Mouse (Mus musculus): ENCODE data around the gene Rora. TPM values are rescaled to one million over a fixed set of nuclear protein-coding genes. Genes with fewer than 3 reads are reported as not detected.

Rora gene
- polyA plus RNA-seq, 1 experiment from 2014 or later: 12.3 TPM

- DNase-seq (ENCODE audit: low spot score) (no peak), ATAC-seq (ENCODE audit: low read depth) (peak; percentile 62)
- H3K9ac ChIP-seq (ENCODE audit: low read depth, low read length): peak overlapping the region; percentile 80
- H3K9me3 ChIP-seq (ENCODE audit: control insufficient read depth, low read length): no peaks in the 10 kb centered on the region
- H3K27ac ChIP-seq (replicated peaks; ENCODE audit: low read depth, low read length): peak overlapping the region; percentile 63
- H3K4me3 ChIP-seq (ENCODE audit: low read depth, low read length): peak overlapping the region; percentile 76
- H3K4me1 ChIP-seq (ENCODE audit: control insufficient read depth, insufficient read depth, low read length): peaks cover 37% of the 10 kb centered on the region
- under 1% methylated on average over 41 of the region's 73 CpGs for WGBS
- H3K27me3 ChIP-seq (replicated peaks; ENCODE audit: control insufficient read depth, insufficient read depth, low read length): peaks cover 11% of the 10 kb centered on the region
- H3K4me2 ChIP-seq (ENCODE audit: low read depth, low read length): peak overlapping the region; percentile 95
- no peaks in the 10 kb centered on the region for H3K36me3 ChIP-seq (ENCODE audit: control insufficient read depth, insufficient read depth, low read length)
Measured at GRCm38 (mm10) chr9:69290018-69290880, 636.7 kb downstream of the Rora start.

- Histone ChIP-seq H3K9me3 (ENCODE audit: control insufficient read depth, low read length) (no peaks in the 10 kb centered on the region), H3K27ac (replicated peaks; ENCODE audit: low read depth, low read length) (peak overlapping the region; percentile 52; the same call in 1 of the 2 replicates), H3K9ac (ENCODE audit: low read depth, low read length) (peak overlapping the region; percentile 80), H3K36me3 (ENCODE audit: control insufficient read depth, insufficient read depth, low read length) (no peaks in the 10 kb centered on the region), H3K4me3 (ENCODE audit: low read depth, low read length) (peak overlapping the region; percentile 76), H3K4me2 (ENCODE audit: low read depth, low read length) (peak overlapping the region; percentile 95), H3K4me1 (ENCODE audit: control insufficient read depth, insufficient read depth, low read length) (peaks cover 37% of the 10 kb centered on the region), H3K27me3 (replicated peaks; ENCODE audit: control insufficient read depth, insufficient read depth, low read length) (peaks cover 11% of the 10 kb centered on the region)
- DNase-seq (ENCODE audit: low spot score): peak; percentile 59
- ATAC-seq (ENCODE audit: low read depth): no peak
- WGBS: under 1% methylated on average over 26 of the region's 29 CpGs
Measured at GRCm38 (mm10) chr9:69290881-69291450, 637.4 kb downstream of the Rora start.

- WGBS: 12% methylated on average over 13 of the region's 13 CpGs
- H3K9ac ChIP-seq (ENCODE audit: low read depth, low read length): peak overlapping the region; percentile 80
- H3K4me3 ChIP-seq (ENCODE audit: low read depth, low read length): peak overlapping the region; percentile 76
- ATAC-seq (ENCODE audit: low read depth) (no peak), DNase-seq (ENCODE audit: low spot score) (no peak)
- no peak overlapping the region; the same call in 1 of the 2 replicates for H3K27ac ChIP-seq (replicated peaks; ENCODE audit: low read depth, low read length)
- H3K4me2 ChIP-seq (ENCODE audit: low read depth, low read length): peak overlapping the region; percentile 95
- no peaks in the 10 kb centered on the region for H3K9me3 ChIP-seq (ENCODE audit: control insufficient read depth, low read length)
- peaks cover 11% of the 10 kb centered on the region for H3K27me3 ChIP-seq (replicated peaks; ENCODE audit: control insufficient read depth, insufficient read depth, low read length)
- H3K36me3 ChIP-seq (ENCODE audit: control insufficient read depth, insufficient read depth, low read length): no peaks in the 10 kb centered on the region
- H3K4me1 ChIP-seq (ENCODE audit: control insufficient read depth, insufficient read depth, low read length): peaks cover 37% of the 10 kb centered on the region
Measured at GRCm38 (mm10) chr9:69291451-69291850, 637.9 kb downstream of the Rora start.

- peaks cover 37% of the 10 kb centered on the region for H3K4me1 ChIP-seq (ENCODE audit: control insufficient read depth, insufficient read depth, low read length)
- H3K4me2 ChIP-seq (ENCODE audit: low read depth, low read length): peak overlapping the region; percentile 95; the same call in 1 of the 2 replicates
- ATAC-seq (ENCODE audit: low read depth) (no peak), DNase-seq (ENCODE audit: low spot score) (peak; percentile 56)
- H3K36me3 ChIP-seq (ENCODE audit: control insufficient read depth, insufficient read depth, low read length): no peaks in the 10 kb centered on the region
- H3K9ac ChIP-seq (ENCODE audit: low read depth, low read length): no peak overlapping the region
- H3K27me3 ChIP-seq (replicated peaks; ENCODE audit: control insufficient read depth, insufficient read depth, low read length): peaks cover 11% of the 10 kb centered on the region
- no peak overlapping the region for H3K4me3 ChIP-seq (ENCODE audit: low read depth, low read length)
- no peaks in the 10 kb centered on the region for H3K9me3 ChIP-seq (ENCODE audit: control insufficient read depth, low read length)
- H3K27ac ChIP-seq (replicated peaks; ENCODE audit: low read depth, low read length): no peak overlapping the region; the same call in 1 of the 2 replicates
- 35% methylated on average over 5 of the region's 5 CpGs for WGBS
Measured at GRCm38 (mm10) chr9:69292353-69292752, 638.8 kb downstream of the Rora start.

GRCm38 (mm10) chr9:69292776-69293687, 639.4 kb downstream of the Rora start:
- Histone ChIP-seq H3K4me2 (ENCODE audit: low read depth, low read length) (peak overlapping the region; percentile 95; the same call in 1 of the 2 replicates), H3K27ac (replicated peaks; ENCODE audit: low read depth, low read length) (no peak overlapping the region; the same call in 1 of the 2 replicates), H3K27me3 (replicated peaks; ENCODE audit: control insufficient read depth, insufficient read depth, low read length) (peaks cover 11% of the 10 kb centered on the region), H3K4me1 (ENCODE audit: control insufficient read depth, insufficient read depth, low read length) (peaks cover 37% of the 10 kb centered on the region), H3K36me3 (ENCODE audit: control insufficient read depth, insufficient read depth, low read length) (no peaks in the 10 kb centered on the region), H3K4me3 (ENCODE audit: low read depth, low read length) (no peak overlapping the region), H3K9me3 (ENCODE audit: control insufficient read depth, low read length) (no peaks in the 10 kb centered on the region), H3K9ac (ENCODE audit: low read depth, low read length) (no peak overlapping the region)
- ATAC-seq (ENCODE audit: low read depth) (no peak), DNase-seq (ENCODE audit: low spot score) (no peak)
- 52% methylated on average over 12 of the region's 12 CpGs for WGBS

GRCm38 (mm10) chr9:69293688-69294074, 640.1 kb downstream of the Rora start:
- Histone ChIP-seq H3K4me2 (ENCODE audit: low read depth, low read length) (no peak overlapping the region), H3K9me3 (ENCODE audit: control insufficient read depth, low read length) (no peaks in the 10 kb centered on the region), H3K4me3 (ENCODE audit: low read depth, low read length) (no peak overlapping the region), H3K27ac (replicated peaks; ENCODE audit: low read depth, low read length) (no peak overlapping the region), H3K4me1 (ENCODE audit: control insufficient read depth, insufficient read depth, low read length) (peaks cover 35% of the 10 kb centered on the region), H3K36me3 (ENCODE audit: control insufficient read depth, insufficient read depth, low read length) (no peaks in the 10 kb centered on the region), H3K9ac (ENCODE audit: low read depth, low read length) (no peak overlapping the region), H3K27me3 (replicated peaks; ENCODE audit: control insufficient read depth, insufficient read depth, low read length) (peaks cover 11% of the 10 kb centered on the region)
- DNase-seq (ENCODE audit: low spot score) (no peak), ATAC-seq (ENCODE audit: low read depth) (no peak)
- 53% methylated on average over 8 of the region's 8 CpGs for WGBS

GRCm38 (mm10) chr9:69294426-69294825, 640.8 kb downstream of the Rora start:
- Histone ChIP-seq H3K9me3 (ENCODE audit: control insufficient read depth, low read length) (no peaks in the 10 kb centered on the region), H3K27ac (replicated peaks; ENCODE audit: low read depth, low read length) (no peak overlapping the region), H3K4me2 (ENCODE audit: low read depth, low read length) (no peak overlapping the region), H3K4me3 (ENCODE audit: low read depth, low read length) (no peak overlapping the region), H3K36me3 (ENCODE audit: control insufficient read depth, insufficient read depth, low read length) (no peaks in the 10 kb centered on the region), H3K4me1 (ENCODE audit: control insufficient read depth, insufficient read depth, low read length) (peaks cover 28% of the 10 kb centered on the region), H3K9ac (ENCODE audit: low read depth, low read length) (no peak overlapping the region), H3K27me3 (replicated peaks; ENCODE audit: control insufficient read depth, insufficient read depth, low read length) (peaks cover 11% of the 10 kb centered on the region)
- WGBS: 79% methylated on average over 5 of the region's 5 CpGs
- no peak for DNase-seq (ENCODE audit: low spot score)
- no peak for ATAC-seq (ENCODE audit: low read depth)

GRCm38 (mm10) chr9:69294856-69295255, 641.3 kb downstream of the Rora start:
- no peak overlapping the region for H3K9ac ChIP-seq (ENCODE audit: low read depth, low read length)
- H3K36me3 ChIP-seq (ENCODE audit: control insufficient read depth, insufficient read depth, low read length): no peaks in the 10 kb centered on the region
- H3K9me3 ChIP-seq (ENCODE audit: control insufficient read depth, low read length): no peaks in the 10 kb centered on the region
- H3K27me3 ChIP-seq (replicated peaks; ENCODE audit: control insufficient read depth, insufficient read depth, low read length): peaks cover 11% of the 10 kb centered on the region
- ATAC-seq (ENCODE audit: low read depth) (no peak), DNase-seq (ENCODE audit: low spot score) (no peak)
- no peak overlapping the region for H3K27ac ChIP-seq (replicated peaks; ENCODE audit: low read depth, low read length)
- 80% methylated on average over 14 of the region's 14 CpGs for WGBS
- no peak overlapping the region for H3K4me2 ChIP-seq (ENCODE audit: low read depth, low read length)
- H3K4me1 ChIP-seq (ENCODE audit: control insufficient read depth, insufficient read depth, low read length): peaks cover 28% of the 10 kb centered on the region
- no peak overlapping the region for H3K4me3 ChIP-seq (ENCODE audit: low read depth, low read length)
